Mouse (Mus musculus): ENCODE measurements around the gene Rundc1. TPM values are rescaled to one million over a fixed set of nuclear protein-coding genes. Genes with fewer than 3 reads are reported as not detected.

Gene Rundc1
- polyA plus RNA-seq, 1 experiment from 2014 or later: 24.1 TPM

DNA sequence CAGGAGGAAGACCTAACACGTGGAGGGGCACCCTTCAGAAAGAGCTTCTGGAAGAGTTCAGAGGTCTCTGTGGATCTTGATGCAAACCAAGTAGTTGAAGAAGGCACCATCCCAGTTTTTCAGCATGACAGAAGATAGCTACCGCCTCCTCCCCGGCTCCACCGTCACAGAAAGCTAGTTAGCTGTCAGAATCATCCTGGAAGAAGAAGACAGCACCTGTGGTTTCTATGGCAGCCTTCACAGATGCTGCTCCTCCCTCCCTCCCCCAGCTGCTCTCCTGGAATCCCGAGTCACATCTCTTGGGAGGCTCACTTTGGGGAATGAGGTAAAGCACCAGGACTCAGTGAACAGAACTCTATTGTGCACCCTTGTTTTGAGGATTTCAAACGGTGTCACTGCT is 5.9 kb upstream of the Rundc1 start:
- no peak overlapping the region for H3K27ac ChIP-seq
- H3K9me3 ChIP-seq (ENCODE audit: control insufficient read depth, low read length): no peaks in the 10 kb centered on the region
- H3K4me2 ChIP-seq (replicated peaks): no peak overlapping the region
- no peak for ATAC-seq (ENCODE audit: low FRiP score)
- no peak overlapping the region for H3K4me3 ChIP-seq (replicated peaks; ENCODE audit: low read length)
- H3K36me3 ChIP-seq (replicated peaks; ENCODE audit: control insufficient read depth, insufficient read depth): peaks cover 2% of the 10 kb centered on the region
- H3K4me1 ChIP-seq (replicated peaks; ENCODE audit: control insufficient read depth, insufficient read depth, low read length): peaks cover 8% of the 10 kb centered on the region
- no peak for DNase-seq (ENCODE audit: low spot score)
- H3K27me3 ChIP-seq (ENCODE audit: control insufficient read depth, insufficient read depth, low read length): no peaks in the 10 kb centered on the region
- no peak overlapping the region for H3K9ac ChIP-seq
- 58% methylated on average over 6 of the region's 6 CpGs for WGBS

DNA sequence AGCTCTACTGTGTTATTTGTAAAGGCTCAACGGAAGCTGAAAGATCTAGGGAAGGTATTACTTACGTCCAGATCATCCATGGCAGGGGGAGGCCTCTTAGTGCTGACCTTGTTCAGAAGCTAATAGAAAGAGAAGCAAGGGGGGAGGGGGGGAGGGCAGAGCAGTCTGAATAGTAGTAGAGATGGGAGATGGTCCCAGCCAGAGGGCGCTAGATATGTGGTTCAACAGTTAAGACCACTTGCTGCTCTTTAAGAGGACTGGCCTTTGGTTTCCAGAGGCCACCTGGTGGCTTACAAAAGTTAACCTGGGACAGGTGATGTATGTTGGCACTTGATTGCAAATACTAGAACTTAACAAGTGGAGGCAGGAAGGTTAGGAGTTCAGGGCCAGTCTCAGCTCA is 5.3 kb upstream of the Rundc1 start:
- peaks cover 12% of the 10 kb centered on the region for H3K4me1 ChIP-seq (replicated peaks; ENCODE audit: control insufficient read depth, insufficient read depth, low read length)
- H3K27ac ChIP-seq: no peak overlapping the region
- no peak for ATAC-seq (ENCODE audit: low FRiP score)
- no peaks in the 10 kb centered on the region for H3K27me3 ChIP-seq (ENCODE audit: control insufficient read depth, insufficient read depth, low read length)
- no peak overlapping the region for H3K4me2 ChIP-seq (replicated peaks)
- no peaks in the 10 kb centered on the region for H3K36me3 ChIP-seq (replicated peaks; ENCODE audit: control insufficient read depth, insufficient read depth)
- H3K4me3 ChIP-seq (replicated peaks; ENCODE audit: low read length): no peak overlapping the region
- DNase-seq (ENCODE audit: low spot score): no peak
- WGBS: 35% methylated on average over 3 of the region's 3 CpGs
- H3K9ac ChIP-seq: no peak overlapping the region
- H3K9me3 ChIP-seq (ENCODE audit: control insufficient read depth, low read length): no peaks in the 10 kb centered on the region

DNA sequence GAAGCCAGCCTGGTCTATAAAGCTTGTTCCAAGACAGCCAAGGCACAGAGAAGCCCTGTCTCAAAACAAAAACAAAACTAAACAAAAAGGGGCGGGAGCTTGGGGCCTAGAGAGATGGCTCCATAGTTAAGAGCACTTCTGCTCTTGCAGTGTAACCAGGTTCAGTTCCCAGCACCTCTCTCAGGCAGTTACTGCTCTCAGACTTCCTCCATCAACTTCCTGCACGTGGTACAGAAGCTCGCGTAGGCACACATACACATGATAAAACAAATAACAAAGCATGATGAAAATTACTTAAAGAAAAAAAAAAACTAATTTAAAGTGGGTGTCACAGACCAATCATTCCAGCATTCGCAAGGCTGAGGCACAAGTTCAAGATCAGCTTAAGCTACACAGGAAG is 4.7 kb upstream of the Rundc1 start:
- WGBS: 89% methylated on average over 5 of the region's 5 CpGs

DNA sequence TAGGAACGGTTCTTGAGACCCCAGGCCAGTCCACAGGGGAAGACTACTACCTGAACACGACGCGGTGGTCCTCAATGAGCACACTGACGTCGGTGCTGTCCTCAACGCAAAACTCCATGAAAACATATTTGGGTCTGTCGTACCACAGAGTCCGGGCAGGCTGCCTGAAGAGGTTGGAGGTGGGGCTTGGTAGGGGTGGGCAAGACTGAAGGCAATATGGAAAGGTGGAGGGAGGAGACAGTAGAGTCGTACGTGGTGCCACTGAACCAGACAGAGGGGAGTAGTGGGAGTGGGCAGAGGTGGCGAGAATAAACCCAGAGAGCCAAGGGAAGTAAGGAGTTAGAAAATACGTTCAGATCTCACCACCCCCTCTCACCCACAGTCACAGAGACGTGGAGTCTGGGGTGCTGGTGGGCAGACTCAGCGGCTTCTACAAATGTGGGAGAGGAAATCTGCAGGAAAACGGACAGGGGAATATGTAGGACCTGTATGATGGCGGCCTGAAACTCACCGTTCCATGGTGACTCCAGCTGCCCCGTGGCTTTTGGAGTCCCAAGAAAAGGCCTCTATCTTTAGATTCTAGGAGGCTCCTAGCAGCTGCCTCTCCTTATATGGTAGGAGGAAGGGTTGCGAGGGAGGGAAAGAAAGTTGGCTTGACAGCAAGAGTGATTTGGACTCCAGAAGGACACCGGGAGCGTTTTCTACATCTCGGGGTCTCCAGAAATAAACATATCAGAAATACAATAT is 607 bp upstream of the Rundc1 start, which contains the start of gene Gm27029:
Gene Gm27029 (minus strand): TSS at position 692 of the 747 bp plus-strand sequence.
- Histone ChIP-seq H3K9me3 (ENCODE audit: control insufficient read depth, low read length) (no peaks in the 10 kb centered on the region), H3K9ac (peak within 1 kb of the TSS; percentile 71), H3K4me1 (replicated peaks; ENCODE audit: control insufficient read depth, insufficient read depth, low read length) (peaks cover 16% of the 10 kb centered on the region), H3K27ac (peak within 1 kb of the TSS; percentile 83), H3K4me2 (replicated peaks) (peak within 1 kb of the TSS; percentile 80), H3K36me3 (replicated peaks; ENCODE audit: control insufficient read depth, insufficient read depth) (peaks cover 4% of the 10 kb centered on the region; the same call in 1 of the 2 replicates), H3K4me3 (replicated peaks; ENCODE audit: low read length) (peak within 1 kb of the TSS; percentile 76), H3K27me3 (ENCODE audit: control insufficient read depth, insufficient read depth, low read length) (no peaks in the 10 kb centered on the region)
- 4% methylated on average over 23 of the region's 23 CpGs for WGBS
- DNase-seq (ENCODE audit: low spot score) (no peak), ATAC-seq (ENCODE audit: low FRiP score) (peak; percentile 19; the same call in 1 of the 2 replicates)

More for the DNA sequence above, 4.7 kb upstream of the Rundc1 start:
- Histone ChIP-seq H3K27ac (no peak overlapping the region), H3K4me2 (replicated peaks) (no peak overlapping the region), H3K4me1 (replicated peaks; ENCODE audit: control insufficient read depth, insufficient read depth, low read length) (peaks cover 12% of the 10 kb centered on the region), H3K4me3 (replicated peaks; ENCODE audit: low read length) (no peak overlapping the region), H3K9ac (no peak overlapping the region), H3K36me3 (replicated peaks; ENCODE audit: control insufficient read depth, insufficient read depth) (no peaks in the 10 kb centered on the region), H3K27me3 (ENCODE audit: control insufficient read depth, insufficient read depth, low read length) (no peaks in the 10 kb centered on the region), H3K9me3 (ENCODE audit: control insufficient read depth, low read length) (no peaks in the 10 kb centered on the region)
- DNase-seq (ENCODE audit: low spot score) (no peak), ATAC-seq (ENCODE audit: low FRiP score) (no peak)

DNA sequence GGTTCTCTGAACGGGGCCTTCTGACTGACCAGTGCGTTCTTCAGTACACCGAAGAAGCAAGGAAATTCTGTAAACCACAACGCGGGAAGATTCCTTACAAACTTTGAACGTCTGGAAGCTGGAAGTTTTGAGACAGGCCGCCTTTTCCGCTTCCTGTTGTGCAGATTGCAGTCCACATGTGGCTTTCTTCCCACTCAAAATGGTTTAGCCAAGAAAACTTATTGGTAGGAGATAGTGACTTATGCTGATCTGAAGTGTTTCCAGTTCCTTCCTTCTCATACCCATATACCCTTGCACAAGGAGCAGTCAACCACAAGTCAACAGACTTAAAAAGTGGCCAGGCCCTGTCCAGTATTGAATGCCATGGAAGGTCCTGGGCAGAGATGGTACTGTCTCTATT is 1.3 kb downstream of the Rundc1 start:
- peak overlapping the region; percentile 76 for H3K4me3 ChIP-seq (replicated peaks; ENCODE audit: low read length)
- H3K27me3 ChIP-seq (ENCODE audit: control insufficient read depth, insufficient read depth, low read length): no peaks in the 10 kb centered on the region
- no peak overlapping the region for H3K27ac ChIP-seq
- ATAC-seq (ENCODE audit: low FRiP score) (no peak), DNase-seq (ENCODE audit: low spot score) (no peak)
- no peaks in the 10 kb centered on the region for H3K9me3 ChIP-seq (ENCODE audit: control insufficient read depth, low read length)
- peaks cover 23% of the 10 kb centered on the region for H3K36me3 ChIP-seq (replicated peaks; ENCODE audit: control insufficient read depth, insufficient read depth)
- peak overlapping the region; percentile 71 for H3K9ac ChIP-seq
- peaks cover 16% of the 10 kb centered on the region for H3K4me1 ChIP-seq (replicated peaks; ENCODE audit: control insufficient read depth, insufficient read depth, low read length)
- 68% methylated on average over 8 of the region's 8 CpGs for WGBS
- H3K4me2 ChIP-seq (replicated peaks): peak overlapping the region; percentile 80

GRCm38 (mm10) chr11:101431327-101431726 is 6.4 kb downstream of the Rundc1 start:
- H3K4me3 ChIP-seq (replicated peaks; ENCODE audit: low read length): no peak overlapping the region
- peaks cover 71% of the 10 kb centered on the region for H3K36me3 ChIP-seq (replicated peaks; ENCODE audit: control insufficient read depth, insufficient read depth)
- no peak for ATAC-seq (ENCODE audit: low FRiP score)
- DNase-seq (ENCODE audit: low spot score): no peak
- no peaks in the 10 kb centered on the region for H3K27me3 ChIP-seq (ENCODE audit: control insufficient read depth, insufficient read depth, low read length)
- 93% methylated on average over 9 of the region's 9 CpGs for WGBS
- H3K9ac ChIP-seq: no peak overlapping the region
- H3K4me1 ChIP-seq (replicated peaks; ENCODE audit: control insufficient read depth, insufficient read depth, low read length): peaks cover 3% of the 10 kb centered on the region
- H3K27ac ChIP-seq: no peak overlapping the region
- H3K4me2 ChIP-seq (replicated peaks): no peak overlapping the region
- no peaks in the 10 kb centered on the region for H3K9me3 ChIP-seq (ENCODE audit: control insufficient read depth, low read length)

GRCm38 (mm10) chr11:101433396-101433795 is 8.5 kb downstream of the Rundc1 start:
- no peaks in the 10 kb centered on the region for H3K4me1 ChIP-seq (replicated peaks; ENCODE audit: control insufficient read depth, insufficient read depth, low read length)
- H3K9me3 ChIP-seq (ENCODE audit: control insufficient read depth, low read length): no peaks in the 10 kb centered on the region
- H3K27me3 ChIP-seq (ENCODE audit: control insufficient read depth, insufficient read depth, low read length): no peaks in the 10 kb centered on the region
- no peak for DNase-seq (ENCODE audit: low spot score)
- H3K9ac ChIP-seq: no peak overlapping the region
- no peak overlapping the region for H3K4me2 ChIP-seq (replicated peaks)
- H3K4me3 ChIP-seq (replicated peaks; ENCODE audit: low read length): no peak overlapping the region
- WGBS: 86% methylated on average over 13 of the region's 13 CpGs
- peaks cover 71% of the 10 kb centered on the region for H3K36me3 ChIP-seq (replicated peaks; ENCODE audit: control insufficient read depth, insufficient read depth)
- ATAC-seq (ENCODE audit: low FRiP score): no peak
- H3K27ac ChIP-seq: no peak overlapping the region

DNA sequence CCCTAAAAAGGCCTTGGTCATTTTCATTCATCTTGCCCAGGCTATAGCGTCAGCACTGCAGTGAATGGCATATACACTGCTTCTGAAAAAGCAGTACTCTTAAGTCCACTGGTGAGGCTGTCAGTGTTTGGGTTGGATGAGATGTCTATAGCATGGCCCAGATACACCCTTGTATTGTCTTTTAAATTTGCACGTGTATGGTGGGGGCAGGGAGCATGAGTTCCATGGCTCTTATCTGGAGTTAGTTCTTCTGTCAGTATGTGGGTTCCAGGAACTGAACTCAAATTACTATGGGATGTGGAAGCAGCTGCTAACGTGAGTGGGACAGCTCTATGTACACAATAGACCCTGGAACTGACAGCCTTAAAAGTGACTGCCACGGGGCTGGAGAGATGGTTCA is 10.9 kb downstream of the Rundc1 start:
- Histone ChIP-seq H3K4me1 (replicated peaks; ENCODE audit: control insufficient read depth, insufficient read depth, low read length) (no peaks in the 10 kb centered on the region), H3K27ac (no peak overlapping the region), H3K9me3 (ENCODE audit: control insufficient read depth, low read length) (no peaks in the 10 kb centered on the region), H3K4me3 (replicated peaks; ENCODE audit: low read length) (no peak overlapping the region), H3K36me3 (replicated peaks; ENCODE audit: control insufficient read depth, insufficient read depth) (peaks cover 52% of the 10 kb centered on the region), H3K4me2 (replicated peaks) (no peak overlapping the region), H3K9ac (no peak overlapping the region), H3K27me3 (ENCODE audit: control insufficient read depth, insufficient read depth, low read length) (no peaks in the 10 kb centered on the region)
- DNase-seq (ENCODE audit: low spot score) (no peak), ATAC-seq (ENCODE audit: low FRiP score) (no peak)
- 89% methylated on average over 4 of the region's 4 CpGs for WGBS

- Histone ChIP-seq H3K27ac (no peak overlapping the region), H3K4me1 (replicated peaks; ENCODE audit: control insufficient read depth, insufficient read depth, low read length) (no peaks in the 10 kb centered on the region), H3K4me2 (replicated peaks) (no peak overlapping the region), H3K27me3 (ENCODE audit: control insufficient read depth, insufficient read depth, low read length) (no peaks in the 10 kb centered on the region), H3K4me3 (replicated peaks; ENCODE audit: low read length) (no peak overlapping the region), H3K36me3 (replicated peaks; ENCODE audit: control insufficient read depth, insufficient read depth) (peaks cover 41% of the 10 kb centered on the region), H3K9ac (no peak overlapping the region), H3K9me3 (ENCODE audit: control insufficient read depth, low read length) (no peaks in the 10 kb centered on the region)
- ATAC-seq (ENCODE audit: low FRiP score) (no peak), DNase-seq (ENCODE audit: low spot score) (no peak)
- WGBS: 41% methylated on average over 4 of the region's 4 CpGs
Observed at GRCm38 (mm10) chr11:101436916-101437315, 12.0 kb downstream of the Rundc1 start.
